ENCODE assay signal across 9 mouse cellular contexts in the genomic region with DNA sequence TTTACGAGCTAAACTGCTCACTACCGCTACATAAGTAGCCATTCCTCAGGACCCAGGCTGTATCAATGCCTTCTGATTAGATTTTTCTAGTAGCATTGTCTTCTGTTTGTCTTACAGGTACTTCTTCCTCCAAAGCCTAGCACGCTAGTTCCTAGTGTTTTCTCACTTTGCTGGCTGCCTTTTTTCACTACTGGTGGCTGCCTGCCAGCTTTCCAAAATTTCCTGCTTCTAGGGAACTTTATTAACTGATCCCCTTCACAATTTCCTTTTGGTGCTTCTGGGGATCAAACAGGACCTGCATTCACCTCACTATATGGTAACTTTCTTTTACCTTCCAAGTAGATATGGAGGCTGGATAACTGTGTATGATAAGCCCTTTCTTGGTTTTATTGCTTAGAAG. TPM values are rescaled to one million over a fixed set of nuclear protein-coding genes. Genes with fewer than 3 reads are reported as not detected.
DNase-seq lines count a peak whose midpoint lies in the region; ATAC-seq and TF ChIP-seq lines count a peak whose summit lies in the region.
"Had no signal": no experiment of that assay in that cellular context is flagged by ENCODE, and none has a peak within 500 bp of the region (broad histone marks: within the 10 kb centered on the region; RNA-seq: fewer than 3 reads in every experiment).

No protein-coding gene starts in this region.

- no peak for DNase-seq in heart, postnatal 14 days
- peak; percentile 57 for DNase-seq in MEL (ENCODE audit: low read depth, low spot score)
- no peak for DNase-seq in liver, postnatal 0 days
- no peak for DNase-seq in adrenal gland, postnatal 25 days
- no peak for DNase-seq in thymus, postnatal 0 days (ENCODE audit: low spot score)
- DNase-seq in left cerebral cortex, adult 11 months (ENCODE audit: low spot score) = no peak
- DNase-seq: lung, postnatal 4 days had no signal

- H3K4me3 ChIP-seq in heart, embryonic 11.5 days (ENCODE audit: low read depth, low read length) = peak overlapping the region; percentile 98
- H3K4me3 ChIP-seq in MEL (ENCODE audit: control insufficient read depth in 1 of 2, insufficient read depth in 1 of 2, low read depth in 2 of 2, low read length in 2 of 2) = peak overlapping the region; percentile 28 to 79
- H3K4me3 ChIP-seq in hindbrain, embryonic 13.5 days = peak overlapping the region; percentile 94
- H3K4me3 ChIP-seq in liver, postnatal 0 days (ENCODE audit: low read depth, low read length) = peak overlapping the region; percentile 98

- peaks cover 16% of the 10 kb centered on the region for H3K36me3 ChIP-seq in heart, embryonic 11.5 days (ENCODE audit: control insufficient read depth, insufficient read depth, low read length)
- H3K36me3 ChIP-seq in MEL (ENCODE audit: control insufficient read depth in 1 of 2, insufficient read depth in 2 of 2, low read length in 2 of 2) = peaks cover 2 to 29% of the 10 kb centered on the region in 2 experiments; a peak in 3 of 4 replicates
- peaks cover 44% of the 10 kb centered on the region for H3K36me3 ChIP-seq in hindbrain, embryonic 13.5 days
- H3K36me3 ChIP-seq in liver, postnatal 0 days (replicated peaks; ENCODE audit: insufficient read depth, low read length) = peaks cover 20% of the 10 kb centered on the region

- peaks cover 39% of the 10 kb centered on the region for H3K79me2 ChIP-seq in MEL (ENCODE audit: control insufficient read depth, insufficient read depth, low read length, poor library complexity)

- H3K27ac ChIP-seq in heart, embryonic 11.5 days (ENCODE audit: low read depth, low read length) = no peak overlapping the region
- H3K27ac ChIP-seq in MEL (ENCODE audit: control insufficient read depth, low read depth, low read length) = peak overlapping the region; percentile 46
- no peak overlapping the region for H3K27ac ChIP-seq in hindbrain, embryonic 13.5 days
- H3K27ac ChIP-seq in liver, postnatal 0 days (ENCODE audit: low read depth) = no peak overlapping the region; the same call in 1 of the 2 replicates

- no peaks in the 10 kb centered on the region for H3K9me3 ChIP-seq in heart, embryonic 11.5 days (replicated peaks; ENCODE audit: control insufficient read depth, low read length)
- no peaks in the 10 kb centered on the region for H3K9me3 ChIP-seq in MEL (replicated peaks; ENCODE audit: insufficient read depth, low read length)
- no peaks in the 10 kb centered on the region for H3K9me3 ChIP-seq in hindbrain, embryonic 13.5 days
- H3K9me3 ChIP-seq in liver, postnatal 0 days (ENCODE audit: low read length) = no peaks in the 10 kb centered on the region

- peak overlapping the region; percentile 97 for H3K9ac ChIP-seq in heart, embryonic 11.5 days (ENCODE audit: low read depth, low read length)
- H3K9ac ChIP-seq in MEL (ENCODE audit: control insufficient read depth, low read depth, low read length, poor library complexity, severe bottlenecking) = peak overlapping the region; percentile 96
- H3K9ac ChIP-seq in hindbrain, embryonic 13.5 days = peak overlapping the region; percentile 93
- H3K9ac ChIP-seq in liver, postnatal 0 days (replicated peaks) = peak overlapping the region; percentile 97

- TF ChIP-seq POLR2A in MEL (IDR thresholded peaks at IDR 0.05; ENCODE audit: control insufficient read depth in 1 of 2, insufficient read depth in 1 of 2, low read depth in 1 of 2, low read length in 2 of 2, poor library complexity in 1 of 2) = no peak

- intact Hi-C loops in heart, postnatal 14 days (cut with DNase I) = loop anchor here (2.0 kb wide), 1 partner anchor 22 kb away; a partner anchor contains a TSS

- TF ChIP-seq EP300 in MEL (IDR thresholded peaks at IDR 0.05; ENCODE audit: low read depth in 1 of 2, low read length in 2 of 2) = no peak
- TF ChIP-seq EP300 in liver, postnatal 0 days (IDR thresholded peaks at IDR 0.05; ENCODE audit: low read depth) = no peak

- peaks cover 14% of the 10 kb centered on the region for H3K4me1 ChIP-seq in heart, embryonic 11.5 days (ENCODE audit: control insufficient read depth, insufficient read depth, low read length)
- H3K4me1 ChIP-seq in MEL (ENCODE audit: control insufficient read depth in 1 of 2, insufficient read depth in 2 of 2, low read length in 2 of 2) = peaks cover 4 to 21% of the 10 kb centered on the region in 2 experiments; a peak in 3 of 4 replicates
- peaks cover 44% of the 10 kb centered on the region for H3K4me1 ChIP-seq in hindbrain, embryonic 13.5 days (replicated peaks)
- peaks cover 35% of the 10 kb centered on the region for H3K4me1 ChIP-seq in liver, postnatal 0 days (ENCODE audit: insufficient read depth)

- 49% methylated on average over 3 of the region's 3 CpGs for WGBS in heart, embryonic 11.5 days (ENCODE audit: insufficient replicate concordance)
- WGBS in hindbrain, embryonic 13.5 days = 65% methylated on average over 3 of the region's 3 CpGs
- WGBS in liver, postnatal 0 days (ENCODE audit: insufficient replicate concordance) = 25% methylated on average over 3 of the region's 3 CpGs

- no peak for ATAC-seq in heart, embryonic 11.5 days (replicated peaks; ENCODE audit: insufficient number of reproducible peaks, low FRiP score, low TSS enrichment)
- no peak for ATAC-seq in hindbrain, embryonic 13.5 days (ENCODE audit: low FRiP score)
- no peak for ATAC-seq in liver, postnatal 0 days

- peak overlapping the region; percentile 82 for H3K4me2 ChIP-seq in heart, embryonic 11.5 days
- H3K4me2 ChIP-seq in hindbrain, embryonic 13.5 days = peak overlapping the region; percentile 90
- peak overlapping the region; percentile 94 for H3K4me2 ChIP-seq in liver, postnatal 0 days (ENCODE audit: low read depth, low read length)

- H3K27me3 ChIP-seq in heart, embryonic 11.5 days (ENCODE audit: control insufficient read depth, insufficient read depth, low read length) = no peaks in the 10 kb centered on the region
- H3K27me3 ChIP-seq in MEL (ENCODE audit: control insufficient read depth in 1 of 2, insufficient read depth in 2 of 2, low read length in 2 of 2) = no peaks in the 10 kb centered on the region
- no peaks in the 10 kb centered on the region for H3K27me3 ChIP-seq in hindbrain, embryonic 13.5 days
- H3K27me3 ChIP-seq in liver, postnatal 0 days (ENCODE audit: insufficient read depth, low read length) = no peaks in the 10 kb centered on the region

- no peak for TF ChIP-seq CTCF in MEL (IDR thresholded peaks at IDR 0.05 in 2 of 3, conservative IDR thresholded peaks at IDR 0.05 in 1 of 3; ENCODE audit: control insufficient read depth in 1 of 3, insufficient read depth in 1 of 3, low read depth in 2 of 3, low read length in 3 of 3, poor library complexity in 1 of 3, severe bottlenecking in 1 of 3)
- no peak for TF ChIP-seq CTCF in liver, postnatal 0 days (IDR thresholded peaks at IDR 0.05; ENCODE audit: low read depth)

- no peak for TF ChIP-seq RAD21 in MEL (IDR thresholded peaks at IDR 0.05; ENCODE audit: low read depth, low read length)

RNA-seq across cellular contexts. Expression of a gene that starts 1.2 kb away (rescaled TPM):
- 66.6 and 81.4 TPM in 2 replicates for polyA plus RNA-seq in heart, embryonic 11.5 days (2014; fragmentation: Nextera tagmentation; extraction: Ambion mirVana)
- 10 to 100 TPM; 60.6 to 63.7 TPM for total RNA-seq in heart, postnatal 14 days (2021)
- 104 and 122 TPM in 2 replicates for total RNA-seq in MEL (2012; rRNA removed)
- polyA plus RNA-seq in MEL (2012; ENCODE audit: insufficient read depth in 1 of 2, insufficient read length in 2 of 2, low read depth in 1 of 2, low replicate concordance in 2 of 2, missing spikeins in 1 of 2) = 100 to 1,000 TPM in 1 of 2 experiments, not detected in 1; 123 TPM
- 91.7 and 95.9 TPM in 2 replicates for polyA plus RNA-seq in hindbrain, embryonic 13.5 days (2015; fragmentation: Nextera tagmentation; extraction: Ambion mirVana)
- polyA plus RNA-seq in liver, postnatal 0 days (2015; fragmentation: Nextera tagmentation; extraction: Ambion mirVana) = 29.4 and 32.4 TPM in 2 replicates
- total RNA-seq in adrenal gland, postnatal 25 days (2021) = 196 and 200 TPM in 2 replicates
- polyA plus RNA-seq in thymus, postnatal 0 days (2015; fragmentation: Nextera tagmentation; extraction: Ambion mirVana) = 51.9 and 55.5 TPM in 2 replicates

RNA-seq across cellular contexts. Expression of a gene that starts 6.3 kb away (rescaled TPM):
- 19.2 and 24.6 TPM in 2 replicates for polyA plus RNA-seq in heart, embryonic 11.5 days (2014; fragmentation: Nextera tagmentation; extraction: Ambion mirVana)
- 10 to 100 TPM; 12.3 to 12.9 TPM for total RNA-seq in heart, postnatal 14 days (2021)
- total RNA-seq in MEL (2012; rRNA removed) = 38.1 and 43.9 TPM in 2 replicates
- 10 to 100 TPM in 1 of 2 experiments, not detected in 1; 51.5 TPM for polyA plus RNA-seq in MEL (2012; ENCODE audit: insufficient read depth in 1 of 2, insufficient read length in 2 of 2, low read depth in 1 of 2, low replicate concordance in 2 of 2, missing spikeins in 1 of 2)
- polyA plus RNA-seq in hindbrain, embryonic 13.5 days (2015; fragmentation: Nextera tagmentation; extraction: Ambion mirVana) = 34.3 and 34.6 TPM in 2 replicates
- 11.4 and 12.1 TPM in 2 replicates for polyA plus RNA-seq in liver, postnatal 0 days (2015; fragmentation: Nextera tagmentation; extraction: Ambion mirVana)
- 23.5 and 26.7 TPM in 2 replicates for total RNA-seq in adrenal gland, postnatal 25 days (2021)
- polyA plus RNA-seq in thymus, postnatal 0 days (2015; fragmentation: Nextera tagmentation; extraction: Ambion mirVana) = 32.4 and 33.6 TPM in 2 replicates

RNA-seq across cellular contexts. Expression of a gene that starts 10.4 kb away (rescaled TPM):
- polyA plus RNA-seq in heart, embryonic 11.5 days (2014; fragmentation: Nextera tagmentation; extraction: Ambion mirVana) = not detected in 2 replicates
- total RNA-seq in heart, postnatal 14 days (2021) = 1 to 10 TPM in 1 of 2 experiments, not detected in 1; 1.2 TPM
- total RNA-seq in MEL (2012; rRNA removed) = 0.77 TPM in 1 of 2 replicates, not detected in the other
- polyA plus RNA-seq in MEL (2012; ENCODE audit: insufficient read depth in 1 of 2, insufficient read length in 2 of 2, low read depth in 1 of 2, low replicate concordance in 2 of 2, missing spikeins in 1 of 2) = 10 to 100 TPM in 1 of 2 experiments, not detected in 1; 31.2 TPM
- polyA plus RNA-seq in hindbrain, embryonic 13.5 days (2015; fragmentation: Nextera tagmentation; extraction: Ambion mirVana) = not detected in 2 replicates
- not detected in 2 replicates for polyA plus RNA-seq in liver, postnatal 0 days (2015; fragmentation: Nextera tagmentation; extraction: Ambion mirVana)
- not detected in 2 replicates for total RNA-seq in adrenal gland, postnatal 25 days (2021)
- polyA plus RNA-seq in thymus, postnatal 0 days (2015; fragmentation: Nextera tagmentation; extraction: Ambion mirVana) = not detected in 2 replicates

RNA-seq across cellular contexts. Expression of a gene that starts 10.4 kb away (rescaled TPM):
- 77.5 and 86.8 TPM in 2 replicates for polyA plus RNA-seq in heart, embryonic 11.5 days (2014; fragmentation: Nextera tagmentation; extraction: Ambion mirVana)
- 10 to 100 TPM; 16.0 to 16.4 TPM for total RNA-seq in heart, postnatal 14 days (2021)
- total RNA-seq in MEL (2012; rRNA removed) = 171 and 184 TPM in 2 replicates
- 100 to 1,000 TPM in 1 of 2 experiments, not detected in 1; 189 TPM for polyA plus RNA-seq in MEL (2012; ENCODE audit: insufficient read depth in 1 of 2, insufficient read length in 2 of 2, low read depth in 1 of 2, low replicate concordance in 2 of 2, missing spikeins in 1 of 2)
- polyA plus RNA-seq in hindbrain, embryonic 13.5 days (2015; fragmentation: Nextera tagmentation; extraction: Ambion mirVana) = 56.5 and 61.6 TPM in 2 replicates
- 30.5 and 32.5 TPM in 2 replicates for polyA plus RNA-seq in liver, postnatal 0 days (2015; fragmentation: Nextera tagmentation; extraction: Ambion mirVana)
- total RNA-seq in adrenal gland, postnatal 25 days (2021) = 48.8 and 57.4 TPM in 2 replicates
- 80.7 and 98.0 TPM in 2 replicates for polyA plus RNA-seq in thymus, postnatal 0 days (2015; fragmentation: Nextera tagmentation; extraction: Ambion mirVana)

RNA-seq across cellular contexts. Expression of a gene that starts 15.3 kb away (rescaled TPM):
- polyA plus RNA-seq in heart, embryonic 11.5 days (2014; fragmentation: Nextera tagmentation; extraction: Ambion mirVana) = not detected in 2 replicates
- not detected for total RNA-seq in heart, postnatal 14 days (2021)
- total RNA-seq in MEL (2012; rRNA removed) = not detected in 2 replicates
- polyA plus RNA-seq in MEL (2012; ENCODE audit: insufficient read depth in 1 of 2, insufficient read length in 2 of 2, low read depth in 1 of 2, low replicate concordance in 2 of 2, missing spikeins in 1 of 2) = not detected
- not detected in 2 replicates for polyA plus RNA-seq in hindbrain, embryonic 13.5 days (2015; fragmentation: Nextera tagmentation; extraction: Ambion mirVana)
- polyA plus RNA-seq in liver, postnatal 0 days (2015; fragmentation: Nextera tagmentation; extraction: Ambion mirVana) = not detected in 2 replicates
- not detected in 2 replicates for total RNA-seq in adrenal gland, postnatal 25 days (2021)
- not detected in 2 replicates for polyA plus RNA-seq in thymus, postnatal 0 days (2015; fragmentation: Nextera tagmentation; extraction: Ambion mirVana)
